Mouse (Mus musculus) monocyte, adult 2 months (primary cell): ENCODE data around the gene Nr0b1.

ENCODE experiments used
- DNase-seq, 2 experiments: peaks; one replicate each; pipeline ENCODE4 v3.0.0; 2022; ENCODE audit warnings: low spot score in 2 of 2, low read depth in 1 of 2

The Nr0b1 gene

GRCm38 (mm10) chrX:86191614-86192419, at the start of gene Nr0b1:
Nr0b1 (plus strand) TSS chrX:86191764.
- no peak for DNase-seq

GRCm38 (mm10) chrX:86187250-86187649, 4.3 kb upstream of the Nr0b1 start:
- DNase-seq = no peak

DNA sequence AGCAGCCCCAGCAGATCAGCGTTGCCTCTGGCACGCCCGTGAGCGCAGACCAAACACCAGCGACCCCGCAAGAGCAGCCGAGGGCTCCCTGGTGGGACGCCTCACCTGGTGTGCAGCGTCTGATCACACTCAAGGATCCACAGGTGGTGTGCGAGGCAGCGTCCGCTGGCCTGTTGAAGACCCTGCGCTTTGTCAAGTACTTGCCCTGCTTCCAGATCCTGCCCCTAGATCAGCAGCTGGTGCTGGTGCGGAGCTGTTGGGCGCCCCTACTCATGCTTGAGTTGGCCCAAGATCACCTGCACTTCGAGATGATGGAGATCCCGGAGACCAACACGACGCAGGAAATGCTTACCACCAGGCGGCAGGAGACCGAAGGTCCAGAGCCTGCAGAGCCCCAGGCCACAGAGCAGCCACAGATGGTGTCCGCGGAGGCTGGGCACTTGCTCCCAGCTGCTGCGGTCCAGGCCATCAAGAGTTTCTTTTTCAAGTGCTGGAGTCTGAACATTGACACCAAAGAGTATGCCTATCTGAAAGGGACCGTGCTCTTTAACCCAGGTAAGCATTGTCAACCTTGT, 943 bp downstream of the Nr0b1 start:
- DNase-seq = no peak

DNA sequence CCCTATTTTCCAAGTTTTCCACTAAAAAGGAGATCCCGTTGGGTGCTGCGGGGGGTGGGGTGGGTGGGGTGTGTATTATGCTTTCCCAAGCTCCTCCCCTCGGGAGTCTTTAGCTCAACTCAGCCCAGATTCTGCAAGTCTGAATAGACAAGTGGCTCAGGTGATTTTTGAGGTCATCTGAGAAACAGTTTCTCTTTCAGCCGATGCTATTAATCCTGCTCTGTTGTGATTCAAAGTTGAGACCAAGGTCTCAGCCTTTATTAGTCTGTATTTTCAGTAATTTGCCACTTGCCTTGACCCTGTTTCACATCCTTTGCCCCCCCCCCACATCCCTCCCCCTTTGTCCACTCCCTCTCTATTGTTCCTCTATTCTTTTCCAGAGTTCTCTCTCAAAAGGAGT, 1.8 kb downstream of the Nr0b1 start:
- no peak for DNase-seq

- DNase-seq = no peak
These were observed 45.7 kb downstream of the Nr0b1 start for GRCm38 (mm10) chrX:86237246-86237645.
